Mouse (Mus musculus) brain, embryonic 14.5 days (tissue): ENCODE measurements around the gene Erfe. TPM values are rescaled to one million over a fixed set of nuclear protein-coding genes. Genes with fewer than 3 reads are reported as not detected.
A peak's percentile ranks its signal among the peaks of the same experiment; 100 is the strongest.

Source experiments
- DNase-seq: peaks from one replicate; pipeline ENCODE4 v3.0.0-alpha.2; 2011; ENCODE audit warnings: low read depth
- CTCF ChIP-seq: fragments of 200-500 bp; IDR thresholded peaks from 2 replicates; pipeline ENCODE4 v1.5.1; 2012; ENCODE audit warnings: inconsistent platforms, mild to moderate bottlenecking, moderate library complexity, borderline replicate concordance; ENCODE audit not compliant: insufficient read depth, insufficient read length; ENCODE audit errors: extremely low read depth
- POLR2A ChIP-seq: fragments of 200-500 bp; IDR thresholded peaks from 2 replicates; pipeline ENCODE4 v1.6.1; 2012; ENCODE audit warnings: mild to moderate bottlenecking, inconsistent platforms, borderline replicate concordance; ENCODE audit not compliant: poor library complexity, insufficient read depth, insufficient read length, severe bottlenecking; ENCODE audit errors: extremely low read depth
- polyA plus RNA-seq: library from polyadenylated mRNA; depleted of rRNA; stranded (reverse); fragments of >200 nt; gene quantifications from 2 replicates; pipeline ENCODE4 v1.2.3, GENCODE M21; 2012; rRNA removed

Erfe gene
- polyA plus RNA-seq, 1 experiment = 0.26 TPM

GRCm38 (mm10) chr1:91413898-91414594 is 47.8 kb downstream of the Erfe start, which contains the start of gene Hes6:
Hes6 (minus strand) TSS chr1:91414038.
- peak; percentile 98 for DNase-seq
- TF ChIP-seq CTCF = no peak
- 0 out of 2 replicates have a peak, but pooled peaks have one; percentile 16 for TF ChIP-seq POLR2A

GRCm38 (mm10) chr1:91414903-91415302 is 48.7 kb downstream of the Erfe start:
- TF ChIP-seq CTCF = no peak
- no peak for TF ChIP-seq POLR2A
- DNase-seq = peak; percentile 86

- DNase-seq = peak; percentile 73
- no peak for TF ChIP-seq POLR2A
Observed at GRCm38 (mm10) chr1:91415311-91415710, 49.1 kb downstream of the Erfe start.

- no peak for DNase-seq
- no peak for TF ChIP-seq POLR2A
Observed at GRCm38 (mm10) chr1:91417991-91418390, 51.8 kb downstream of the Erfe start.

- DNase-seq = no peak
- TF ChIP-seq POLR2A (no peak), CTCF (no peak)
Observed at GRCm38 (mm10) chr1:91419862-91420600, 53.8 kb downstream of the Erfe start.

GRCm38 (mm10) chr1:91420601-91421065 is 54.4 kb downstream of the Erfe start:
- no peak for TF ChIP-seq POLR2A
- no peak for TF ChIP-seq CTCF
- DNase-seq = no peak

Other genes starting within 250 kb of the Erfe start
- gene Rbm44, start 221.3 kb upstream of the Erfe start, polyA plus RNA-seq = 0.19 and 0.26 TPM in 2 replicates
- 2.6 and 3.8 TPM in 2 replicates for gene Ramp1, start 186.6 kb upstream of the Erfe start, polyA plus RNA-seq
- 45.8 and 58.6 TPM in 2 replicates for gene Ube2f, start 116.1 kb upstream of the Erfe start, polyA plus RNA-seq
- 11.9 and 12.7 TPM in 2 replicates for gene Scly, start 68.1 kb upstream of the Erfe start, polyA plus RNA-seq
- gene Espnl, start 44.4 kb upstream of the Erfe start, polyA plus RNA-seq = 0.08 and 0.10 TPM in 2 replicates
- gene Klhl30, start 15.4 kb upstream of the Erfe start, polyA plus RNA-seq = 0.15 and 0.22 TPM in 2 replicates
- gene Ilkap, start 32.4 kb downstream of the Erfe start, polyA plus RNA-seq = 118 and 128 TPM in 2 replicates
- gene Hes6, start 47.6 kb downstream of the Erfe start, polyA plus RNA-seq = 144 and 245 TPM in 2 replicates
- 8.9 and 9.4 TPM in 2 replicates for gene Per2, start 92.9 kb downstream of the Erfe start, polyA plus RNA-seq
- 18.3 and 20.1 TPM in 2 replicates for gene Traf3ip1, start 128.2 kb downstream of the Erfe start, polyA plus RNA-seq
- gene Asb1, start 174.1 kb downstream of the Erfe start, polyA plus RNA-seq = 15.5 and 16.9 TPM in 2 replicates